Mouse (Mus musculus) cortical plate, adult 2 months (tissue): ENCODE data around the gene Sctr.

ENCODE experiments used
- CTCF ChIP-seq: fragments of 200-500 bp; IDR thresholded peaks from 2 replicates; pipeline ENCODE4 v1.5.1; 2011; ENCODE audit warnings: mild to moderate bottlenecking, control low read depth, low read length; ENCODE audit not compliant: insufficient read depth; ENCODE audit errors: extremely low read depth
- POLR2A ChIP-seq: fragments of 200-500 bp; IDR thresholded peaks from 2 replicates; pipeline ENCODE4 v1.6.1; 2011; ENCODE audit warnings: mild to moderate bottlenecking, low read length, control low read depth; ENCODE audit not compliant: insufficient read depth; ENCODE audit errors: extremely low read depth

DNA sequence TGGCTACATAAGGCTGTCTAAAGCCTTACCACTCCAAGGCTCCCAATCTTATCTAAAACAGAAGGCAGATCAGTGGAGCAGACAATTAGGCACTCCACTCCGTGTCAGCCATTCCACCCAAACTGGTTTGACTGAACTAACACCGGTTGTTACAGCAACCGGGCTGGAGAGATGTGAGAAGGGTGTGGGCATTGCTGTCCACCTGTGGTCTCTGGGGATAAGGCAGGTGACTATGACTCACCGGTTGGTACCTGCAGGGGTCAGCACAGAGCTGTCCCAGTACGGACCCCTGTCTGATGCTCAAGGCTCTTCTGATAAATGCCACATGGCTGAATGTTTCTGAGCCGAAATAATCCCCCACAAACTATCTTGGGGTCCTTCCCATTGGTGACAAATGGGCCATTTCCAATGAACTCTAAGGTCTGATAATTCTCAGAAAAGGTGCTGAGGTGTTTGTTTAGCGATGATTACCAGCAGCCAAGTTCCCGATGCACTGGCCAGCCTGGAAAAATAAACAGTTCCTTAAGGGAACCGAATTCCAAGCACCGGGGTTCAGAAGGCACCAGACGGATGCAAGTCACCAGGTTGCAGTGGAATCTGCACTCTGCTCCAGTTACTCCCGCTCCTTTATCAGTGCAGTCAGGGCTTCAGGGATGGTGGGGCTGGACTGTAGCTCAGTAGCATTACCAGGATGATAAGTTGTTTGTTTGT lies 40.7 kb upstream of the Sctr start:
- TF ChIP-seq POLR2A (no peak), CTCF (no peak)
